ENCODE assay signal across 8 mouse cellular contexts in the genomic region with DNA sequence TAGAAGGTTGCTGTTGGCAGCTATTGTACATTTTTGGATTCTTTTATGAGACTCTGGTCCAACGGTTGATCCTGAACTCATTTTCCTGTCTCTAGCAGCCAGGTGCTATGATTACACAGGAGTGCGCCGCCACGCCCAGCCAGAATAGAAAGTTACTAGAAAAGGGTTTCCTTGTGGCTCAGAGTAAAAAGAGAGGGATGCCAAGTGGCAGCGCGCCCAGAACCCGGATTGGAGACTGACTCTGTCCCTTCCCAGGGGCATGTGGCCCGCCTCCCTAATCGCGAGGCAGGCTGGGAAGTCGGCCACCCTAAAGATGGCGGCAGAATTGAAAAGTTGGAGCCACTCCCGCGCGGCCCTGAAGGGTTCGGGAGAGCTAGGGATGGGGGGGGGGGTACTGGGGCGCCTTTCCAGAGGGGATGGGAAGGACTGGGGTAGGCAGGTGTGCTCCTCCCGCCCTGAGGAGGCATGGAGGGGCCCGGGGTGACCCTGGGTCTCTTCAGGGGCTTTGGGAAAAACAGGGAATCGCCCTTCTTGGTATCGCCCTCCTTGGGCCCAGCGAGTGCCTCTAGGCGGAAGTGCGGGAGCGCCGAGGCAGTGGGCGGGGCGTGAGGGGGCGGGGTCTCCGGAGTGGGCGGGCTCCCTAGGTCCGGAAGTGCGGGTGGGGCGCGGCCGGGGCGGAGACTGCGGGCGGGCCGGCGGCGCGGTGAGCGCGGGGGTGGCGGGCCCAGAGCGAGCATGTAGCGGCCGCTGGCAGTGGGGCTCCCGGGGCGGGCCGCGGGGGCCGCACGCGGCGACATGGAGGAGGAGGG. TPM values are rescaled to one million over a fixed set of nuclear protein-coding genes. Genes with fewer than 3 reads are reported as not detected.
A peak's percentile ranks its signal among the peaks of the same experiment; 100 is the strongest.
DNase-seq lines count a peak whose midpoint lies in the region; ATAC-seq and TF ChIP-seq lines count a peak whose summit lies in the region.

Ccm2 (plus strand) TSS at position 683 of the 809 bp plus-strand sequence.

- peak; percentile 96 for ATAC-seq in embryonic facial prominence, embryonic 14.5 days (ENCODE audit: low read depth)
- peak; percentile 97 for ATAC-seq in limb, embryonic 13.5 days (ENCODE audit: low FRiP score, low read depth)
- ATAC-seq in midbrain, embryonic 16.5 days = peak; percentile 96

- peak within 1 kb of the TSS; percentile 79 for H3K4me3 ChIP-seq in embryonic facial prominence, embryonic 14.5 days (ENCODE audit: low read depth, low read length)
- peak within 1 kb of the TSS; percentile 81 for H3K4me3 ChIP-seq in heart, adult 2 months
- peak within 1 kb of the TSS; percentile 87 for H3K4me3 ChIP-seq in limb, embryonic 13.5 days
- H3K4me3 ChIP-seq in midbrain, embryonic 16.5 days (ENCODE audit: low read depth, low read length) = peak within 1 kb of the TSS; percentile 94

- H3K79me2 ChIP-seq in heart, adult 2 months (replicated peaks; ENCODE audit: control insufficient read depth, insufficient read depth, low read length) = no peaks in the 10 kb centered on the region; the same call in 1 of the 2 replicates

- H3K27me3 ChIP-seq in embryonic facial prominence, embryonic 14.5 days (replicated peaks; ENCODE audit: control insufficient read depth, insufficient read depth, low read length) = no peaks in the 10 kb centered on the region
- H3K27me3 ChIP-seq in heart, adult 2 months (ENCODE audit: control insufficient read depth, insufficient read depth, low read length) = no peaks in the 10 kb centered on the region
- H3K27me3 ChIP-seq in limb, embryonic 13.5 days = no peaks in the 10 kb centered on the region
- H3K27me3 ChIP-seq in midbrain, embryonic 16.5 days (ENCODE audit: control insufficient read depth, insufficient read depth, low read depth, low read length) = no peaks in the 10 kb centered on the region

- TF ChIP-seq CTCF in heart, adult 2 months (IDR thresholded peaks at IDR 0.05) = no peak

- TF ChIP-seq POLR2A in heart, adult 2 months (IDR thresholded peaks at IDR 0.05; ENCODE audit: insufficient read depth, low read depth, low read length) = peak; percentile 77

- H3K9me3 ChIP-seq in embryonic facial prominence, embryonic 14.5 days (ENCODE audit: control insufficient read depth, low read length) = no peaks in the 10 kb centered on the region
- no peaks in the 10 kb centered on the region for H3K9me3 ChIP-seq in limb, embryonic 13.5 days
- H3K9me3 ChIP-seq in midbrain, embryonic 16.5 days (replicated peaks; ENCODE audit: control insufficient read depth, low read length, poor library complexity, severe bottlenecking) = no peaks in the 10 kb centered on the region

- H3K27ac ChIP-seq in embryonic facial prominence, embryonic 14.5 days (replicated peaks; ENCODE audit: low read depth, low read length) = peak within 1 kb of the TSS; percentile 98
- peak within 1 kb of the TSS; percentile 96 for H3K27ac ChIP-seq in heart, adult 2 months
- H3K27ac ChIP-seq in limb, embryonic 13.5 days = peak within 1 kb of the TSS; percentile 98
- peak within 1 kb of the TSS; percentile 92 for H3K27ac ChIP-seq in midbrain, embryonic 16.5 days (ENCODE audit: low read length)

- H3K36me3 ChIP-seq in embryonic facial prominence, embryonic 14.5 days (ENCODE audit: control insufficient read depth, insufficient read depth, low read length) = no peaks in the 10 kb centered on the region
- H3K36me3 ChIP-seq in heart, adult 2 months (ENCODE audit: control insufficient read depth, insufficient read depth, low read length) = peaks cover 2% of the 10 kb centered on the region; the same call in 1 of the 2 replicates
- H3K36me3 ChIP-seq in limb, embryonic 13.5 days = peaks cover 13% of the 10 kb centered on the region
- H3K36me3 ChIP-seq in midbrain, embryonic 16.5 days (ENCODE audit: control insufficient read depth, insufficient read depth, low read length) = no peaks in the 10 kb centered on the region

- peak; percentile 99 for DNase-seq in 3T3-L1 (ENCODE audit: low read depth, low spot score)
- peak; percentile 91 to 93 for DNase-seq in adrenal gland, postnatal 4 days (ENCODE audit: low spot score in 2 of 2)
- peak; percentile 98 for DNase-seq in embryonic facial prominence, embryonic 14.5 days (ENCODE audit: low spot score)
- peak; percentile 97 to 98 for DNase-seq in heart, adult 2 months
- peak; percentile 98 to 100 for DNase-seq in kidney, adult 8-10 months
- DNase-seq in spleen, postnatal 10 days (ENCODE audit: low spot score in 2 of 2) = peak; percentile 90 to 95

- intact Hi-C loops in heart, adult 2 months (cut with DNase I) = loop anchor here (1.0 to 5.0 kb wide), 3 partner anchors 41 to 80 kb away; partner anchors contain the start of gene Tbrg4

- H3K4me2 ChIP-seq in embryonic facial prominence, embryonic 14.5 days (ENCODE audit: low read depth, low read length) = peak within 1 kb of the TSS; percentile 82
- peak within 1 kb of the TSS; percentile 67 for H3K4me2 ChIP-seq in limb, embryonic 13.5 days (replicated peaks)
- H3K4me2 ChIP-seq in midbrain, embryonic 16.5 days (ENCODE audit: low read length) = peak within 1 kb of the TSS; percentile 89

- peak within 1 kb of the TSS; percentile 90 for H3K9ac ChIP-seq in embryonic facial prominence, embryonic 14.5 days (ENCODE audit: low read depth, low read length)
- H3K9ac ChIP-seq in heart, adult 2 months (ENCODE audit: low read depth, low read length) = peak within 1 kb of the TSS; percentile 86
- H3K9ac ChIP-seq in limb, embryonic 13.5 days = peak within 1 kb of the TSS; percentile 80
- peak within 1 kb of the TSS; percentile 90 for H3K9ac ChIP-seq in midbrain, embryonic 16.5 days (ENCODE audit: low read depth, low read length)

- TF ChIP-seq EP300 in heart, adult 2 months (IDR thresholded peaks at IDR 0.05; ENCODE audit: insufficient read depth, low read depth, low read length) = peak; percentile 19; the same call in 1 of the 2 replicates

- peaks cover 8% of the 10 kb centered on the region for H3K4me1 ChIP-seq in embryonic facial prominence, embryonic 14.5 days (ENCODE audit: control insufficient read depth, insufficient read depth, low read length)
- H3K4me1 ChIP-seq in heart, adult 2 months (ENCODE audit: control insufficient read depth, insufficient read depth, low read length) = no peaks in the 10 kb centered on the region; the same call in 1 of the 2 replicates
- peaks cover 19% of the 10 kb centered on the region for H3K4me1 ChIP-seq in limb, embryonic 13.5 days
- H3K4me1 ChIP-seq in midbrain, embryonic 16.5 days (ENCODE audit: control insufficient read depth, insufficient read depth, low read length) = peaks cover 16% of the 10 kb centered on the region

- WGBS in embryonic facial prominence, embryonic 14.5 days = under 1% methylated on average over 24 of the region's 57 CpGs
- 1% methylated on average over 57 of the region's 57 CpGs for WGBS in heart, adult 2 months
- WGBS in limb, embryonic 13.5 days = under 1% methylated on average over 25 of the region's 57 CpGs
- WGBS in midbrain, embryonic 16.5 days = under 1% methylated on average over 34 of the region's 57 CpGs

RNA-seq across cellular contexts. Expression of gene Ccm2, which starts in this region (rescaled TPM):
- total RNA-seq in adrenal gland, postnatal 4 days (2021) = 10 to 100 TPM; 40.1 to 40.9 TPM
- 93.5 and 93.7 TPM in 2 replicates for polyA plus RNA-seq in embryonic facial prominence, embryonic 14.5 days (2014; fragmentation: Nextera tagmentation; extraction: Ambion mirVana)
- 10 to 100 TPM; 25.6 to 28.5 TPM for total RNA-seq in heart, adult 2 months (2021)
- polyA plus RNA-seq in heart, adult 2 months (2012; rRNA removed) = 47.8 and 54.1 TPM in 2 replicates
- 99.0 and 102 TPM in 2 replicates for polyA plus RNA-seq in limb, embryonic 13.5 days (2015; fragmentation: Nextera tagmentation; extraction: Ambion mirVana)
- polyA plus RNA-seq in midbrain, embryonic 16.5 days (2015; fragmentation: Nextera tagmentation; extraction: Ambion mirVana) = 81.4 and 84.3 TPM in 2 replicates

Comparison
In these comparisons a context has a peak if more than half of its experiments do, and no peak if none do; other contexts are left out.
1. Peak in every context shown above with its lines: DNase-seq, ATAC-seq, H3K4me3 ChIP-seq and H3K27ac ChIP-seq.